Mouse (Mus musculus): ENCODE results near the gene Iqub.
A peak's percentile ranks its signal among the peaks of the same experiment; 100 is the strongest.

- peak; percentile 29 for TF ChIP-seq CTCF (IDR thresholded peaks at IDR 0.05; ENCODE audit: low read depth, low read length)
- no peak for TF ChIP-seq POLR2A (IDR thresholded peaks at IDR 0.05; ENCODE audit: extremely low read depth, insufficient read depth, low read length)
Observed at GRCm38 (mm10) chr6:24530166-24530565, 15.3 kb upstream of the Iqub start.
